Mouse (Mus musculus): Measurements from ENCODE around the gene Themis.

Themis gene

DNA sequence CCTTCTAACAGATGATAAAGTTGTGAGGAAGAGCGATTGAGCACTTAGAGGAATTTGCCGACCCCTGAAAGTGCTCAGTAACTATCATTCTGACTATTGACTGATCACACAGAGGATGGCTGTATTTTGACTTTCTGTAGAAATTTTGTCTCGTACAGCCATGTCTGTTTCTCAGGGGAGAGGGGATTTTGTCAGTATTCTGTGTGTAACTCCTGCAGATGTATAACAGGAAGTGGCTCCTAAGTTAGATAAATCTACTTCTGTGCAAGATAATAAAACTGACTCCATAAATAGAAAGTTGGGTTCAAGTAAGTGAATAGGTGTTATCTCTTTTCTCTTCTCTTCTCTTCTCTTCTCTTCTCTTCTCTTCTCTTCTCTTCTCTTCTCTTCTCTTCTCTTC lies 137.0 kb downstream of the Themis start:
- no peak for DNase-seq (ENCODE audit: low spot score)

- no peak for DNase-seq (ENCODE audit: low spot score)
Observed at GRCm38 (mm10) chr10:28811928-28812570, 143.9 kb downstream of the Themis start.

GRCm38 (mm10) chr10:28812571-28812936 lies 144.4 kb downstream of the Themis start:
- no peak for DNase-seq (ENCODE audit: low spot score)

GRCm38 (mm10) chr10:28816160-28816559 lies 148.0 kb downstream of the Themis start:
- no peak for DNase-seq (ENCODE audit: low spot score)

GRCm38 (mm10) chr10:28822320-28822719 lies 154.2 kb downstream of the Themis start:
- no peak for DNase-seq (ENCODE audit: low spot score)

- no peak for DNase-seq (ENCODE audit: low spot score)
Observed at GRCm38 (mm10) chr10:28842605-28843004, 174.4 kb downstream of the Themis start.

DNA sequence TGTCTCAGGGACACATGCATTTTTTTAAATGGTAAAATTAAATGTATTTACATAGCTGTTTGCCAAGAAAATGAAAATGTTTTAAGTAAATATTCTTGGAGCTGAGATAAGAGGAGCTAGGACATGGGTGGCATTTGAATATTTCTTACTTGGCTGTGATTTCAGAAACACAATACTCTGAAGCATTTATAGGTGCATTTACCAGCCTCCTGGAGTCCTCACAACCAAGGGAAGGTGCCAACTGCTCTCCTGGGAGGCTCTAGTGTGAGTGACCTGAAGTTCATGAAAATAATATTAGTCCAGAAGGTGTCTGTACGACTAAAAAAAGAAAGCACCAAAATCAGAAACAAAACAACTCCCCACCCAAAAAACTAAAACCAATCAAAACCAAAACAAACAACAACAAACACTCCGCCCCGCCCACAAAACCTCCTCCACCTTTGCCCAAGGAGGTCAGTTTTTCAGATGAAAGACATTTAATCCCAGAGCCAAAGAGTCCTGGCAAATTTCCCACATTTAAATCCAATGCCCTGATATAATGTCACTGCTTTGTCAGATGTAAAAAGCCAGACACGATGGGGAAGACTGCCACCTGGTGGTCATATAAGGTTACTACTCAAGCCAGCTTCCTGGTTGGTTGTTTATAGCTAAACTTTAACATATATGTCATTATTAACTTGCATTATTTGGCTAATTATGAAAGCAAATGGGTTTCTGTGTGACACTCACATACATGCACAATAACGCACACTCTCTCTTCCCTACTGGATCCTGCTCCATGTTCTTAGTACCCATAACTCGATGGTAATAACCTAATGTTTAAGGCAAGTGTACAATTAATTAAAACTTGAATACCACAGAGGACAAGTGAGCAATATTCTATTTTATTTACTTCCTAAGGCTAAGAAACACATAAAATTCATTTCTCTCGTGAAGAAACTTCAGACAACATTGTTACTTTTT lies 175.9 kb downstream of the Themis start:
- DNase-seq (ENCODE audit: low spot score) = peak; percentile 33

GRCm38 (mm10) chr10:28856154-28856553 lies 188.0 kb downstream of the Themis start:
- no peak for DNase-seq (ENCODE audit: low spot score)

DNA sequence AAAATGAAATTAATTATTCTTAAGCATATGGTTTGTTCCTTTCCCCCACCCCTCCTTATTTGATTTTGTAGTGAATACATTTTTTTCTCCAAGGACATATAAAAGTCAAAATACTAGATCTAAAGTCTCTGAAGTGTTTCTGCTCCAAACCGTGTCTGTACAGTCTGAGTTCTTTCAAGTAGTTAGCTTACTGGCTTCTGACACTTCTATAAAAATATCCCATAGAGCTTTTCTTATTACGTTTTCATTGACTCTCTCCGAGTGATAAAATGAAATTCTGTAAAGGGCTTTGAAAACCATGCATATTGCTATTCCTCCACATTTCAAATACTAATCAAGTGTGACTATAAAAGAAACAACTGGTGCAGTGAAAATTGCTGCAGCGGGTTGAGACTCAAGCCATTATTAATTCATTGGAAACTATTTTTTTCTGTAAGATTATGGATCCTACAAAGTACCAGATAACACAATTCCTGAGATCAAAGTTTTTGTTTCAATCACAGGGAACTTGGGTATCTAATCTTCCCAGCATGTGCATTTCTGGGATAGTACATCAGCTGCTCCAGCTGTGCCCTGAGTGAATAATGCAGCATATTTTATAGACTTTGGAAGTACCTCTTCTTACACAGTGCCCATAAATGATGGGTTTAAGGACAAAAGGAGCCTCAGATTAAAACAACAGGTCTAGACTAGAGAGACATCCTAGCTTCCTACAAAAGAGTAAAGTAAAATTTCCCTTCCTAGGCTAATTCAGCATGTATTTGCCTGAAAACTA lies 202.6 kb downstream of the Themis start:
- DNase-seq (ENCODE audit: low spot score) = no peak

DNA sequence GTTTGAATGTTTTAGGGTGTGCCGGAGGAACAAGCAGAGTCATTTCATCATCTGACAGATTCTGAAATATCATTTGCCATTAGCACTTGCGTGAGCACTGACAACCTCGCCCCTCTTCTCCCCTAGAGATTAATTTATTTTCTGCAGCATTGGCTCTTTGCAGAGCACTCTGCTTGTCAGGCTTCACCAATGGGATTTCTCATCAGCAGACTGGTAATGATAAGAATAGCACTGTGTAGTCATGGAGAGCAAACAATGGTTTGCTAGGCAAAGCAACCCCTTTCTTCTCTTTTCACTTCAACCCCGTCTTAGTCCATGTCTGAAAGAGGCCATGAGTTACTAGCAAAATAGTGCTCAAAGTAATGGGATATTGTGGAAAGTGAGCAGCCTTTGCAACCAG lies 206.4 kb downstream of the Themis start:
- no peak for DNase-seq (ENCODE audit: low spot score)

DNA sequence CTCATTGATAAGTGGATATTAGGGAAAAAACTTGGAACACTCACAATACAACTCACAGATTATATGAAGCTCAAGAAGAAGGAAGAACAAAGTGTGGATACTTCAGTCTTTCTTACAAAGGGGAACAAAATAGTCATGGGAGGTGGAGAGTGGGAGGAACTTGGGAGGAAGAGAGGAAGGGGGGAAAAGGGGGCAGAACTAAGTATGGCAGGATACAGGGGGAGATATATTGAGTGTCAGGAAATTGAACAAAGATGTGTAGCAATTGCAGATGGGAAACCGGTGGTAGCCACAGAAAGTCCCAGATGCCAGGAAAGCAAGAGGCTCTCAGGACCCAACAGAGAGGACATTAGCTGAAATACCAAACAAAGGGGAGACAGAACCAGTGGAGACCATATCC lies 219.5 kb downstream of the Themis start:
- no peak for DNase-seq (ENCODE audit: low spot score)

DNA sequence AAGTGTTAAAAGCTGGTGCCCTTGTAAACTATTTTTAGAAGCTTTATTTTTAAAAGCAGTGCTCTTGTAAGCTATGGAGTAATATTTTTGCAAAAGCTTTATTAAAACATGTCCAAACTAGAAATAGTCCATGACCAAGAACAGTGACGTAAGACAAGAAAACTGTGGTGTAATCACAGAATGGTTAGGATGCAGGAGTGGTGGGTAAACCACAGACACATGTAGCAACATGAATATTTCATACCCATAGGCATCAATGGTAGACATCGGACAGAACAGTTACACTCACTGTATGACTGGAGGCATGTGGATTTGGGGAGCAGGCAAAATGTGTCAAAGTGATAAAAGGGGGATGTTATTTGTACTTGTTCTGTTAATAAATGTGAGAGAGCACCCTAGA lies 222.7 kb downstream of the Themis start:
- DNase-seq (ENCODE audit: low spot score) = no peak

DNA sequence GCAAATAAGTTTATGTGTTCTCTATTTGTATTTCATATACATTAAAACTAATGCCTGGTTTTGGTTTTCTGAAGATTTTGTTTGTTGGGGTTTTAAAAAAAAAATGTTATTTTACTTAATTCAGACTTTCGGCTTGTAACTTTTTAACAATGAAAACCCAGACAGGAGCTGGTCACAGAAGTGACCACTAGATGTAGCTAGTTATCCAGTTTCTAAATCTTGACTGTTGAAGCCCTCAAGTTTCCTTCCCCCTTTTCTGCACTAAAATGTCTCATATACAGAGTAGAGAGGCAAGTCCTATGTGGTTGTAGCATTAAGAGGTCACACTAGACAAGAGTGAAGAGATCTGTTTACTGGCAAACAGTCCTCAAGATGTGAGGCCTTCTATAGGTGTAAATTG lies 230.2 kb downstream of the Themis start:
- DNase-seq (ENCODE audit: low spot score) = no peak
